Mouse (Mus musculus) urinary bladder, postnatal 36 days (tissue): ENCODE data around the gene Cdc20.

Experiments
- DNase-seq, 2 experiments: peaks; one replicate each; pipeline ENCODE4 v3.0.0; 2022; ENCODE audit warnings: low spot score in 2 of 2, mixed read lengths in 1 of 2

The Cdc20 gene

DNA sequence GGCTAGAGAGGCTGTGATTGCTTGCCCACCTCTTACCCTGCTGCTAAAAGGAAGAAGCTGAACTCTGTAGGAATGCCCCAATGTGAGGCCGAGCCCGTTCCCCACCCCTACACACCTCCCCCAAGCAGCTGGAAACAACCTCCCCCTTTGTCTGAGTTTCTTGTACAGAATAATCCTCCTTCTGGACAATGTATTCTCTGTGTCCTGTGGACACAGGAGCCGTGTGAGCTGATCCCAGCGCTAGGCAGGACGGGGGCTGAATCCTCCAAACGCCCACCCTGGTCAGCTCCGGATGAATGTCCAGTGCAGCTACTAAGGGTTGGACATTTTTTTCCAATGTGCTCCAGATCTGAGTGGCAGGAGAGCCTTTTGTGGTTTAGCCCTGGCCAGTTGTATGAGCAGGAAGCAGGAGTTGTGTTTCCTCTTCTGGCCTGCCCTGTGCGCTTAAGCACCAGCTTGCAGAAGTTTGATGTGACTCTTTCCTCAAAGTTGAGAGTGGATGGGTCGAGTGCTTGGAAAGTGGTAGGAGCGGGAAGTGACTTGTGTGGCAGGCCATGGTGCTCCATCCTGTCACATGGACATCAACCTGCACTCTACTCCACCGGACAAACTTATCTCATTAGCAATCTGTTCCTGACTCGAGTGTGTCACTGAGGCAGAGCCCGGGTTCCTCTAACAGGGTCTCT is 19.9 kb downstream of the Cdc20 start:
- no peak for DNase-seq

DNA sequence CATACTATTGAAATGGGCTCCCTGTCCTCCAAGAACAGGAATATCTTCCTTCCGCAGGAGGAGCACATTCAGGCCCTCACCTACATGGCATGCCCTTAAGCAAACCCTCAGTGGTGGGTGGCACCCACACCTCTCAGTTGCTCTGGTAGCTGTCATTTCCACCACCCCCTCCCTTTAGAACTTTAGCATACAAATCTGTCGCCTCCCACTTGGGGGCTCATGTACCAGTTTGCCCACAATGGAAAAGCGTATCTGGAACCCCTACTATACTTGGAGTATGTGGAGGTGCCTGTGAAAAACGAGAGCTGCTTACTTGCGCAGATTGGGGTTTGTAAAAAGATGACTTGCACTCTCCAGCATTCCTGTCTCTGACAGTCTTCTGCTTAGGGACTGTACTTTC is 20.8 kb downstream of the Cdc20 start:
- no peak for DNase-seq

- no peak for DNase-seq
Measured at GRCm38 (mm10) chr4:118415779-118416178, 21.4 kb downstream of the Cdc20 start.

DNA sequence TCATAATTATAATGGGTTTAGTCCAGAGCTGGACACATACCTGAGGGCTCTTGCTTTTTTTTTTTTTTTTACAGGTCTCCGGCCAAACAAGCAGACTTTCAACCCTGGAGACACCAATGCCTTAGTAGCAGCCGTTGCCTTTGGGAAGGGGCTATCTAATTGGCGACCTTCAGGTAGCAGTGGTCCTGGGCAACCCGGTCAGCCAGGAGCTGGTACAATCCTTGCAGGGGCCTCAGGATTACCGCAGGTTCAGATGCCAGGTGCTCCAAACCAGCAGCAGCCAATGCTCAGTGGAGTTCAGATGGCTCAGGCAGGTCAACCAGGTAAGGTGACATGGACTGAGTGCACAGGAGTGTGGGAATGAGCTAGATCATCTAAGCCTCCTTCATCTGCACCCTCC is 23.6 kb downstream of the Cdc20 start:
- DNase-seq, result no peak

- no peak for DNase-seq
Measured at GRCm38 (mm10) chr4:118410871-118411270, 26.3 kb downstream of the Cdc20 start.

- DNase-seq, result peak; percentile 83 to 91
Measured at GRCm38 (mm10) chr4:118409142-118409900, 27.8 kb downstream of the Cdc20 start, which contains the start of the genes Szt2 and Med8. Gene Szt2, minus strand, starts transcription at chr4:118409273. Gene Med8, plus strand, starts transcription at chr4:118409337.

DNA sequence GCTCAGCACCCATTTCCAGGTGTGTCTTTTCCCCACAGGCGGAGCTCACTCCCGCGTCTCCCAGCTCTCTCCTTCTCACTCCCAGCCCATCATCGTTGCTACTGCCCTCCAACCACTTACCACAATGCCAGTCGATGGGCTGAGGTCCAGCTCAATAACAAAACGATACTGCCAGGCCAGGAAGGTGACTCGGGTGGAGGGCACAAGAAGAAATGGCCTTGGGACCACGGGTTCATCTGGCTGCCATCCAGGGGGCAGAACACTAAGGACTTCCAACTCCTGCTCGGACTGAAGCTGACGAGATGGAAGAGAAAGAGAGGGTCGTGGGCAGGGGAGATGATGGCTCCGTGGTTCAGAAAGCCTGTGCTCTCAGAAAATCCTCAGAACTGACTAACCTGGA is 34.5 kb downstream of the Cdc20 start:
- no peak for DNase-seq

GRCm38 (mm10) chr4:118401918-118402317 is 35.2 kb downstream of the Cdc20 start:
- DNase-seq, result no peak

DNA sequence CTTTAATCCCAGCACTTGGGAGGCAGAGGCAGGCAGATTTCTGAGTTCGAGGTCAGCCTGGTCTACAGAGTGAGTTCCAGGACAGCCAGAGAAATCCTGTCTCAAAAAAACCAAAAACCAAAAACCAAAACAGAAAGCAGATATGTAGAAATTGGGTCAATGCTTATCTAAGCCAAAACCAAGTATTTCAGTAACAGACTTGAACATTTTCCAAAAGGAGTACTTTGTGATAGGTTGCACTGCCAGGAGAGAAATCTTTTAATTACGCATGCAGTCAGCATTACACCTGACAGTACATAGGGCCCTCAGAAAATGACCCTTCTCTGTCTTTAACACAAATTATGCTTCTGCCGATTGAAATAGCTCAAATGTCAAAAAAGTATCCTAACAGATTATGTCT is 35.7 kb downstream of the Cdc20 start:
- DNase-seq, result no peak

DNA sequence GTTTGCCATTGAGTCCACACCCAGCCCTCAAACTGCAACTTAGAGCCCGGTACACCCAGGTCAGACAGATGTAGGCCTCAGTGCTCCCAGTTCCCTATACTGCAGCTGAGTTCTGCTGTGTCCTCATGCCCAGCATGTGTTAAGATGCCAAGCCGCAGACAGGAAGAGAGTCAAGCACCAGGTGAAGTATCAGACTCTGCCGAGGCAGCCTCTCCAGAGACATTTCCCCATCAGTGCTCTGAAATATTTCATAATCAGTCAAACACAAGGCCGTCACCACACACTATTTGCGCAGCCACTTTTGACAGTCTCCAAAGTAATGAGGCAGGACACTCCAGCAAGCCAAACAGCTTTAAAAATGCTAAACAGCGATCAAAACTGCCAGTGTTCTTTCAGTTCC is 38.8 kb downstream of the Cdc20 start:
- DNase-seq, result no peak

GRCm38 (mm10) chr4:118396433-118396832 is 40.7 kb downstream of the Cdc20 start:
- no peak for DNase-seq

GRCm38 (mm10) chr4:118395289-118395688 is 41.9 kb downstream of the Cdc20 start:
- DNase-seq, result no peak

GRCm38 (mm10) chr4:118394505-118394904 is 42.6 kb downstream of the Cdc20 start:
- no peak for DNase-seq

GRCm38 (mm10) chr4:118390146-118390545 is 47.0 kb downstream of the Cdc20 start:
- no peak for DNase-seq

DNA sequence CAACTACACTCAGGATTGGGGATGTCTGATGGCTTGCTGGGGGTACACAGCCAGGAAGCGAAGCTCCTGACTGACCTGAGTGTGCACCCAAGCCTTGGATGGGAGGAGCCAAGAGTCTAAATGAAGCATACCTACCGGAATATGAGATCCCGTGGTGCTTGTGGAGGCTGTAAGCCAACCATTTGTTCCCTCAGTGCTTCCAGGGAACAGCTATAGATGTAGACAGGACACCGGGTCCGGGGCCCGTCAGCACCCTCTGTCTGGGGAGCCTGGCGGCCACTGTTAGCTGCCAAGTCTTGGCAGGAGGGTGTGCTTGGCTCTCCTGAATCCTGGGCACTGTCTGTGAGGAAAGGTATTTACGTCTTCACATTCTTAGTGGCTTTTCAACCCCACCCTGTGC is 49.8 kb downstream of the Cdc20 start:
- DNase-seq, result no peak

- no peak for DNase-seq
Measured at GRCm38 (mm10) chr4:118383271-118383670, 53.9 kb downstream of the Cdc20 start.
